14 mouse cellular contexts compared by ENCODE assay signal in the genomic region with DNA sequence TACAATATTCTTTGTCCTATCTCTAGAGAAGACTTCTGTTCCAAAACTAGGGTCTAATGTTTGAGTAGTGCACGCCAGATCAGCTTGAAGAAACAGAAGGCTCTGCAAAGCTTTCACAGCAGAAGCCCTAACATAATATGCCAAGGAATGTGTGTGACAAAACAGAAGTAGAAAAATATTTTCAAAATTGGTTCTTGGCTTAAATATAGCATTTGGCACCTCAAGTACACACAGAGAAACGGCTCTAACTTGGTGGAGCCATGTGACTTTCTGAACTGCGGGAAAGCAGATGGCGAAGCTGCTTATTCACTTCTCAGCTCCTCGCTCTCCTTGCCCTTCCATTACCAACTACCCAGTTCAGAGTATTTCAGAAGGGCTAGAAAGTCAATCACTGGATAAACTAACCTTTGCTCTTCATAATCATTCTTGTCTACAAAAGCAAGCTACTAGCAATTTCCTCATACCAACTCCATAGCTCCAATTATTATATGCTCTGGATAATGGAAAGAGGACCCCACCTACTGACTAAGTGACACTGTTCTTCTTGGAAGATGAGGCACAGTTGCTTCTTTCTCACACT.
A peak's percentile ranks its signal among the peaks of the same experiment; 100 is the strongest.
DNase-seq lines count a peak whose midpoint lies in the region; ATAC-seq lines count a peak whose summit lies in the region.
"Had no signal": no experiment of that assay in that cellular context is flagged by ENCODE, and none has a peak within 500 bp of the region (broad histone marks: within the 10 kb centered on the region; RNA-seq: fewer than 3 reads in every experiment).

No protein-coding gene starts in this region.

- no peaks in the 10 kb centered on the region for H3K36me3 ChIP-seq in forebrain, embryonic 15.5 days
- no peaks in the 10 kb centered on the region for H3K36me3 ChIP-seq in forebrain, embryonic 12.5 days (replicated peaks)
- H3K36me3 ChIP-seq in forebrain, embryonic 16.5 days (ENCODE audit: control insufficient read depth, insufficient read depth), result no peaks in the 10 kb centered on the region
- H3K36me3 ChIP-seq: embryonic facial prominence, embryonic 12.5 days; liver, embryonic 13.5 days had no signal

- H3K9ac ChIP-seq in forebrain, embryonic 15.5 days (replicated peaks), result no peak overlapping the region
- no peak overlapping the region for H3K9ac ChIP-seq in forebrain, embryonic 12.5 days
- H3K9ac ChIP-seq in forebrain, embryonic 16.5 days (replicated peaks; ENCODE audit: low read depth, low read length), result no peak overlapping the region
- H3K9ac ChIP-seq: embryonic facial prominence, embryonic 12.5 days; hindbrain, embryonic 14.5 days; liver, embryonic 13.5 days had no signal

- WGBS in forebrain, embryonic 15.5 days, result 73% methylated on average over 5 of the region's 5 CpGs
- WGBS in forebrain, embryonic 12.5 days, result 95% methylated on average over 5 of the region's 5 CpGs
- 61% methylated on average over 5 of the region's 5 CpGs for WGBS in forebrain, embryonic 16.5 days

- H3K27me3 ChIP-seq in forebrain, embryonic 15.5 days, result no peaks in the 10 kb centered on the region
- H3K27me3 ChIP-seq in forebrain, embryonic 12.5 days, result no peaks in the 10 kb centered on the region
- H3K27me3 ChIP-seq in forebrain, embryonic 16.5 days (replicated peaks; ENCODE audit: control insufficient read depth, insufficient read depth, low read length), result no peaks in the 10 kb centered on the region
- H3K27me3 ChIP-seq: embryonic facial prominence, embryonic 12.5 days; liver, embryonic 13.5 days had no signal

- H3K9me3 ChIP-seq in forebrain, embryonic 15.5 days, result no peaks in the 10 kb centered on the region
- H3K9me3 ChIP-seq in forebrain, embryonic 12.5 days, result no peaks in the 10 kb centered on the region
- H3K9me3 ChIP-seq in forebrain, embryonic 16.5 days (ENCODE audit: control insufficient read depth, low read length), result no peaks in the 10 kb centered on the region
- H3K9me3 ChIP-seq: embryonic facial prominence, embryonic 12.5 days; liver, embryonic 13.5 days had no signal

- peak; percentile 48; the same call in 1 of the 2 replicates for ATAC-seq in forebrain, embryonic 15.5 days (replicated peaks)
- ATAC-seq in forebrain, embryonic 12.5 days (ENCODE audit: low FRiP score), result no peak
- ATAC-seq in forebrain, embryonic 16.5 days, result peak; percentile 63

- H3K4me2 ChIP-seq in forebrain, embryonic 15.5 days (replicated peaks), result no peak overlapping the region
- H3K4me2 ChIP-seq in forebrain, embryonic 12.5 days, result no peak overlapping the region
- no peak overlapping the region for H3K4me2 ChIP-seq in forebrain, embryonic 16.5 days (ENCODE audit: low read length)
- H3K4me2 ChIP-seq: embryonic facial prominence, embryonic 12.5 days; hindbrain, embryonic 14.5 days; liver, embryonic 13.5 days had no signal

- H3K27ac ChIP-seq in forebrain, embryonic 15.5 days (replicated peaks), result no peak overlapping the region
- H3K27ac ChIP-seq in forebrain, embryonic 12.5 days, result no peak overlapping the region
- H3K27ac ChIP-seq in forebrain, embryonic 16.5 days (ENCODE audit: low read length), result no peak overlapping the region
- H3K27ac ChIP-seq: embryonic facial prominence, embryonic 12.5 days; gastrocnemius, adult 2 months; hindbrain, embryonic 14.5 days; liver, embryonic 13.5 days had no signal

- H3K4me1 ChIP-seq in forebrain, embryonic 15.5 days, result peaks cover 3% of the 10 kb centered on the region; the same call in 1 of the 2 replicates
- 0 out of 2 replicates have a peak, but pooled peaks cover 5% of the 10 kb centered on the region for H3K4me1 ChIP-seq in forebrain, embryonic 12.5 days
- no peaks in the 10 kb centered on the region; the same call in 1 of the 2 replicates for H3K4me1 ChIP-seq in forebrain, embryonic 16.5 days (replicated peaks; ENCODE audit: control insufficient read depth, insufficient read depth, low read length)
- H3K4me1 ChIP-seq: embryonic facial prominence, embryonic 12.5 days; liver, embryonic 13.5 days had no signal

- H3K4me3 ChIP-seq in forebrain, embryonic 15.5 days, result no peak overlapping the region
- H3K4me3 ChIP-seq in forebrain, embryonic 12.5 days (replicated peaks), result no peak overlapping the region
- no peak overlapping the region for H3K4me3 ChIP-seq in forebrain, embryonic 16.5 days (replicated peaks; ENCODE audit: low read length)
- H3K4me3 ChIP-seq: embryonic facial prominence, embryonic 12.5 days; gastrocnemius, adult 2 months; liver, embryonic 13.5 days had no signal

- DNase-seq in layer of hippocampus, adult 8-10 months (ENCODE audit: low spot score in 2 of 2), result peak; percentile 9 to 23
- DNase-seq in layer of hippocampus, postnatal 36 days, result no peak
- peak; percentile 20 for DNase-seq in right cerebral cortex, postnatal 25 days
- no peak for DNase-seq in gastrocnemius, adult 8-10 months (ENCODE audit: low spot score in 2 of 2)
- no peak for DNase-seq in embryo, embryonic 10.5 days (ENCODE audit: low spot score)
- DNase-seq: adrenal gland, postnatal 14 days; gastrocnemius, adult 2 months; kidney, postnatal 14 days; liver, embryonic 13.5 days had no signal

Comparison
In these comparisons a context has a peak if more than half of its experiments do, and no peak if none do; other contexts are left out.
1. DNase-seq: peak in layer of hippocampus, adult 8-10 months (2 of 2) and right cerebral cortex, postnatal 25 days (single experiment); none in layer of hippocampus, postnatal 36 days (0 of 2), gastrocnemius, adult 8-10 months (0 of 2) and embryo, embryonic 10.5 days (single experiment).